Mouse (Mus musculus): ENCODE measurements at regions not wholly inside any gene's neighbourhood (a gene's known extent, or its start where the extent isn't known, plus 50 kb on each side); places are given as distances from the start of the nearest gene placed in this dataset.

DNA sequence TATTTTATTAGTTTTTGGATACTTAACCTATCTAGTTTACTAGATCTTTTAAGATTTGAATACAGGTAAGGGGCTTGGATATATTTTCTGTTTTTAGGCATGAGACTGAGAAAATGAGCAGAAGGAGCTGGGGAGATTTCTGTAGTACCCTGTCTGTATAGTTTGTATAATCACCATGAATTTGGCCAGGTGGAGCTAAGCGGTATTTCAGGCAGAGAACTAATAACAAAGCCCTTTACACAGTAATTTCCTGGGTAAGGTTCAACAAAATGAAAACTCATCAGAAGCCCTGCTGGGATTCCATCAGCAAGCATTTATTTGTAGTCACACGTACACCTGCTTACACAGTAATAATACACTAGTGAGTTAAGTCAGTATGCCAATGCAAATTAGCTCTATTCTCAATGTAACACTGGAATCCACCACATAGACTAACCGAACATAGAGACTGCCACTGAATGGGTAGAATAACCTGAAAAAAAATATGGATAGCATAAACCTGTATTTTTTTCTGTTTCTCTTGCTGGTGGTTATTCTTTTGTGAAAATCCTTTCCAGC is 1036.9 kb downstream of the Robo2 start:
- Histone ChIP-seq H3K4me1 (no peaks in the 10 kb centered on the region), H3K36me3 (no peaks in the 10 kb centered on the region), H3K27me3 (no peaks in the 10 kb centered on the region), H3K4me3 (no peak overlapping the region), H3K4me2 (replicated peaks) (no peak overlapping the region), H3K27ac (no peak overlapping the region), H3K9ac (no peak overlapping the region), H3K9me3 (0 out of 2 replicates have a peak, but pooled peaks cover 4% of the 10 kb centered on the region)
- 53% methylated on average over 3 of the region's 3 CpGs for WGBS
- no peak for ATAC-seq (ENCODE audit: low FRiP score, low read depth)

- H3K4me2 ChIP-seq (replicated peaks) = 0 out of 2 replicates have a peak overlapping the region, but pooled peaks have one; percentile 21
- 35% methylated on average over 10 of the region's 10 CpGs for WGBS
- H3K9ac ChIP-seq = no peak overlapping the region
- H3K27me3 ChIP-seq = no peaks in the 10 kb centered on the region
- no peak; the same call in 1 of the 2 replicates for ATAC-seq (ENCODE audit: low FRiP score, low read depth)
- no peaks in the 10 kb centered on the region for H3K36me3 ChIP-seq
- H3K4me1 ChIP-seq = peaks cover 6% of the 10 kb centered on the region
- H3K4me3 ChIP-seq = no peak overlapping the region
- H3K9me3 ChIP-seq = 0 out of 2 replicates have a peak, but pooled peaks cover 4% of the 10 kb centered on the region
- no peak overlapping the region for H3K27ac ChIP-seq
Observed at GRCm38 (mm10) chr16:73368607-73369233, 1042.9 kb downstream of the Robo2 start.

DNA sequence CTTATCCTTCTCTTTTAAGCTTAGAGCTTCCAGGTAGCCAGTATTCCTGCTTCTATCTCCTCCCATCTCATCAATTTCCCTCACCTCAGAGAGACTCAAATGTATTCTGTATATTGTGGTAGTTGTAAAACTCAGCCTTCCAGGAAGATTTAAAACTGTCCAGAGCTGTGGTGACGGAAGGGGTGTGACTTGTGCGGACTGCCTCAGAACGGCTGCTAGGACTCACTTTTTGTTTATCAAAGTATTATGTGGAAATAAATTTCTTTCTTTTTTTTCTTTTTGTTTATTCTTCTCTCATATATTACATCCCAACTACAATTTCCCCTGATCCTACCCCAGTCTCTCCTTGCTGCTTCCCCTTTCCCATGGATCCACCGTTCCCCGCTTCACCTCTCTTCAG is 1043.7 kb downstream of the Robo2 start:
- Histone ChIP-seq H3K27ac (no peak overlapping the region), H3K27me3 (no peaks in the 10 kb centered on the region), H3K9ac (no peak overlapping the region), H3K4me1 (peaks cover 6% of the 10 kb centered on the region), H3K9me3 (0 out of 2 replicates have a peak, but pooled peaks cover 4% of the 10 kb centered on the region), H3K4me3 (no peak overlapping the region), H3K36me3 (no peaks in the 10 kb centered on the region), H3K4me2 (replicated peaks) (no peak overlapping the region)
- 77% methylated on average over 5 of the region's 5 CpGs for WGBS
- no peak for ATAC-seq (ENCODE audit: low FRiP score, low read depth)

DNA sequence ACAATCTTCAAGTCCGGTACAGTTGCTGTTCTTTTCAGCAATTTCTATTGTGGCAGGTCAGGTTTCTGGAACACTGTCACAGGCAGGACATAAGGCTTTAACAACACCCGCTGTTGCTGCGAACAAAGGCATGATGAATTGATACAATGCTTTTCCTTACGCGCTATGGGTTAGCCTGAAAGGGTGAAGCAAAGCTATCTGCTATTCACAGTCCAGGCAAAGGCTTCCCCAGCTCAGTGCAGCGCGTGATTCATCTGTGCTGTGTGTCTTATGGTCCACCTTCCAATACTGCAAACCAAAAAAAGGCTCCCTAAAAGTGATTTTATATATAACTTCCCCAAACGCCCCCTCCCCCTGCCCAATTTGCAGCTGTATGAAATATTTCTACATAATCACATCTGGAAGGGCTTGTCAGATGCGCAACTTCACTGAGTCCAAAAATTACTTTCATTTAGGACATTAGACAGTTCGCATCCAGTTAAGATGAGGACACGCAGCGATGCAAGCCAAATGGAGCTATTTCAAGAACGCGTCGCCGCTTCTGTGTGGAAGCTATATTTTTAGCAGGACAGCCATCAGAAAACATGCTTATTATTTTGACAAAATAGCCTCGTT is 1044.3 kb downstream of the Robo2 start:
- Histone ChIP-seq H3K4me3 (no peak overlapping the region), H3K4me1 (peaks cover 6% of the 10 kb centered on the region), H3K4me2 (replicated peaks) (no peak overlapping the region), H3K36me3 (no peaks in the 10 kb centered on the region), H3K27me3 (no peaks in the 10 kb centered on the region), H3K27ac (no peak overlapping the region), H3K9ac (no peak overlapping the region), H3K9me3 (0 out of 2 replicates have a peak, but pooled peaks cover 4% of the 10 kb centered on the region)
- WGBS = 84% methylated on average over 17 of the region's 17 CpGs
- ATAC-seq (ENCODE audit: low FRiP score, low read depth) = no peak

- peak overlapping the region; percentile 35; the same call in 1 of the 2 replicates for H3K4me2 ChIP-seq (replicated peaks)
- 8% methylated on average over 5 of the region's 5 CpGs for WGBS
- no peaks in the 10 kb centered on the region for H3K27me3 ChIP-seq
- no peak overlapping the region for H3K4me3 ChIP-seq
- no peak for ATAC-seq (ENCODE audit: low FRiP score, low read depth)
- H3K36me3 ChIP-seq = no peaks in the 10 kb centered on the region
- H3K9ac ChIP-seq = no peak overlapping the region
- no peaks in the 10 kb centered on the region for H3K9me3 ChIP-seq
- peaks cover 15% of the 10 kb centered on the region; the same call in 1 of the 2 replicates for H3K4me1 ChIP-seq
- H3K27ac ChIP-seq = peak overlapping the region; percentile 10; the same call in 1 of the 2 replicates
Observed at GRCm38 (mm10) chr16:73350698-73351097, 1042.6 kb downstream of the Robo1 start.

DNA sequence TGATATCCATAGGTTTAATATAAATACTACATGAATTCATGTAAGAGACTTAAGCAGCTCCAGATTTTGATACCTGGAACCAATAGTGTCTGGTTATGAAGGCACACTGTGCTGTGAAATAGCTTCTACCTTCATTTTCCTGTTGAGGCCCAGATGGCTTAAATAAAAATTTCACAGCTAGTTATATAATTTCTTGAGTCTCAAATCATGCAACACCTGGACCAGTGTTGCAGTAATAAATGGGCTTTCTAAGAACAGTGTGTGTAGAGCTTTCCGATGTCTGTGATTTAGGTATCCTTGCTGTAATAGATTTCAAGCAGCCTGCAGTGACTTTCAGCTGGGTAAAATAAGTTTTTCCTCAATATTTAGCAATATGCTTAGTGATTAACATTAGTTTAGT is 1035.8 kb downstream of the Robo1 start:
- Histone ChIP-seq H3K4me3 (no peak overlapping the region), H3K27me3 (no peaks in the 10 kb centered on the region), H3K36me3 (no peaks in the 10 kb centered on the region), H3K9ac (no peak overlapping the region), H3K27ac (no peak overlapping the region), H3K4me1 (peaks cover 14% of the 10 kb centered on the region; the same call in 1 of the 2 replicates), H3K9me3 (no peaks in the 10 kb centered on the region), H3K4me2 (replicated peaks) (no peak overlapping the region)
- WGBS = 23% methylated on average over 1 of the region's 1 CpGs
- ATAC-seq (ENCODE audit: low FRiP score, low read depth) = peak; percentile 71

- H3K36me3 ChIP-seq = no peaks in the 10 kb centered on the region
- no peaks in the 10 kb centered on the region for H3K27me3 ChIP-seq
- H3K4me2 ChIP-seq (replicated peaks) = no peak overlapping the region
- H3K27ac ChIP-seq = no peak overlapping the region
- H3K4me1 ChIP-seq = peaks cover 14% of the 10 kb centered on the region; the same call in 1 of the 2 replicates
- H3K4me3 ChIP-seq = no peak overlapping the region
- 51% methylated on average over 3 of the region's 3 CpGs for WGBS
- H3K9ac ChIP-seq = no peak overlapping the region
- H3K9me3 ChIP-seq = no peaks in the 10 kb centered on the region
- 0 out of 2 replicates have a peak, but pooled peaks have one; percentile 8 for ATAC-seq (ENCODE audit: low FRiP score, low read depth)
Observed at GRCm38 (mm10) chr16:73343531-73343930, 1035.4 kb downstream of the Robo1 start.

DNA sequence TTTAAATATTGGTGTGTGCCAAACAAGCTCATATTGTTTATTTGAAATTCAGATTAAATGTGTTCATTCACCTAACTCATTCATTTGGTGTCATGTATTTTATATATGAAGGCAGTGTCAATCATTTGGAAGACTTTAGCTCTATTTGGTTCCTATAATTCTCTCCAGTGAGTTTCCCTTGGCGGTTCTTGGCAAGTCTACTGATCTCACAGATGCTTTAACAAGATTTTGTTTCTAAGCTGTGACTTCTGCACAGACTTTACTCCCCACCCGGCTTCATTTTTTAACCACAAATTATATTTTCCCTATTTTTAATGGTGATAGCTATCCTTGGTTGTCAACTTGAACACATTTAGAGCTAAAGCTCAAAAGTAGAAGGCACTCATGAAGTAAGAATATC is 1009.5 kb downstream of the Robo1 start:
- no peak for ATAC-seq (ENCODE audit: low FRiP score, low read depth)
- Histone ChIP-seq H3K9me3 (no peaks in the 10 kb centered on the region), H3K27ac (no peak overlapping the region), H3K36me3 (no peaks in the 10 kb centered on the region), H3K4me2 (replicated peaks) (no peak overlapping the region), H3K4me1 (no peaks in the 10 kb centered on the region), H3K27me3 (no peaks in the 10 kb centered on the region), H3K9ac (no peak overlapping the region), H3K4me3 (no peak overlapping the region)
- WGBS = 95% methylated on average over 2 of the region's 2 CpGs

- WGBS = 68% methylated on average over 5 of the region's 5 CpGs
- no peak overlapping the region for H3K27ac ChIP-seq
- no peaks in the 10 kb centered on the region for H3K27me3 ChIP-seq
- H3K4me2 ChIP-seq (replicated peaks) = no peak overlapping the region
- H3K9me3 ChIP-seq = no peaks in the 10 kb centered on the region
- ATAC-seq (ENCODE audit: low FRiP score, low read depth) = no peak
- no peaks in the 10 kb centered on the region for H3K4me1 ChIP-seq
- no peak overlapping the region for H3K4me3 ChIP-seq
- H3K36me3 ChIP-seq = no peaks in the 10 kb centered on the region
- H3K9ac ChIP-seq = no peak overlapping the region
Observed at GRCm38 (mm10) chr16:73310096-73310495, 1002.0 kb downstream of the Robo1 start.

DNA sequence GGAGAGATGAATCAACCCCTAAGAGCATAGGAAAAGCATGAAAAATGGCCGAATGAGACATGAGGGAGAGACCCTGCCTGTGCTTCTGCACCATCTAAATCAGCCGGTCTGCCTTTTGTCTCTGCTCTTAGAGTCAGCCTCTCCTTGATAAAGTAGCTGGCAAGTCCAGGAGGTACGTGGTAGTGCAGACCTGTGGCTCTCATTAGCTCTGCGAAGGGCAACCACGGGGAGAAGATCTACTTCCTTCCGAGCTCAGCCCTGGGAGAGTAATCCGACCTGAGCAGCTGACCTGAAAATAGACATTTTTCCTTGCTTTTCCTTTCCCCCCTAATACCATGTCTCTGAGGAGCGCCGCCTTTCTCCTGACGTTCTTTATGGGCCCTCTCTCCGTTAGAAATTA is 971.8 kb downstream of the Robo1 start:
- Histone ChIP-seq H3K9me3 (no peaks in the 10 kb centered on the region), H3K27me3 (0 out of 2 replicates have a peak, but pooled peaks cover 2% of the 10 kb centered on the region), H3K27ac (no peak overlapping the region), H3K4me3 (no peak overlapping the region; the same call in 1 of the 2 replicates), H3K4me1 (peaks cover 15% of the 10 kb centered on the region), H3K36me3 (no peaks in the 10 kb centered on the region), H3K4me2 (replicated peaks) (peak overlapping the region; percentile 33), H3K9ac (no peak overlapping the region)
- no peak for ATAC-seq (ENCODE audit: low FRiP score, low read depth)
- 29% methylated on average over 11 of the region's 11 CpGs for WGBS

DNA sequence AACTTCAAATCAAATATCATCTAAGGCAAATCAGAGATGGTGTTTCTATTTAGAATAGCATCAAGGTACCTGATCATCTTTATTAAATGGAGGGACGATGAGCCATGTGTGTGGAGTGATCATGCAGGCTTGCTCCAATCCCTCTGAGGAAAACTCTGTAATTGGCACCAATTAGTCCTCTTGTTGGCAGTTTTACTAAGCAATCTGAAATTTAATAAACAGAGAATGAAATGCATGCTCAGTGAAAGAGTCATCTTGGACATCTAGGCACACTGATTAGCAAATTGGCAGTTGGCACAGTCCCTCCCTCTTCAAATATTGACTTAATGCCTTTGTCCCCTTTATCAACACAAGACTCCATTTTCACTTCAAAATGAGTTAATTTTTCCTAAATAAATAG is 951.6 kb downstream of the Robo1 start:
- Histone ChIP-seq H3K4me2 (replicated peaks) (no peak overlapping the region), H3K27me3 (no peaks in the 10 kb centered on the region), H3K9ac (no peak overlapping the region), H3K4me3 (no peak overlapping the region), H3K9me3 (0 out of 2 replicates have a peak, but pooled peaks cover 5% of the 10 kb centered on the region), H3K27ac (no peak overlapping the region), H3K4me1 (no peaks in the 10 kb centered on the region), H3K36me3 (no peaks in the 10 kb centered on the region)
- no peak for ATAC-seq (ENCODE audit: low FRiP score, low read depth)
- 86% methylated on average over 1 of the region's 1 CpGs for WGBS

DNA sequence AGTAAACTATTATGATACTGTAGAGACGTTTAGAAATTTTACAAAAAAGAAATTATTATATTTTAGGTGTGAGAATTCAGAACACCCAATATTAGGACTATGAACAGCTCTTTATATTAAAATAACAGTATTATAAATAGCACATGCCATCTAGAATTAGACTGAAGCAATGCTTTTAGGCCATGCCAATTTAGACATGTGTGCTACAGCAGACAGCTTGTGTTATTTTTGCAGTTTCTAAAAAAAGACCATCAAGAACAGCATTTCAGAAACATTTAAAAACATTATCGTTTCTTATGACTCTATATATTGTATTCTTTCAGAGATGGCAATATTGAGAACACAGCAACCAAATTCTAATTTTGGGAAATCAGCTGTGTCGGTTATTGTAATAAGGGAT is 951.2 kb downstream of the Robo1 start:
- no peak overlapping the region for H3K9ac ChIP-seq
- no peak overlapping the region for H3K27ac ChIP-seq
- H3K9me3 ChIP-seq = 0 out of 2 replicates have a peak, but pooled peaks cover 5% of the 10 kb centered on the region
- no peak for ATAC-seq (ENCODE audit: low FRiP score, low read depth)
- H3K4me3 ChIP-seq = no peak overlapping the region
- 76% methylated on average over 3 of the region's 3 CpGs for WGBS
- H3K4me1 ChIP-seq = no peaks in the 10 kb centered on the region
- no peaks in the 10 kb centered on the region for H3K27me3 ChIP-seq
- H3K4me2 ChIP-seq (replicated peaks) = no peak overlapping the region
- H3K36me3 ChIP-seq = no peaks in the 10 kb centered on the region
